Mouse (Mus musculus): Measurements from ENCODE around the gene Gm4779. TPM values are rescaled to one million over a fixed set of nuclear protein-coding genes. Genes with fewer than 3 reads are reported as not detected.

The Gm4779 gene
- total and polyA plus RNA-seq, 3 experiments = not detected

DNA sequence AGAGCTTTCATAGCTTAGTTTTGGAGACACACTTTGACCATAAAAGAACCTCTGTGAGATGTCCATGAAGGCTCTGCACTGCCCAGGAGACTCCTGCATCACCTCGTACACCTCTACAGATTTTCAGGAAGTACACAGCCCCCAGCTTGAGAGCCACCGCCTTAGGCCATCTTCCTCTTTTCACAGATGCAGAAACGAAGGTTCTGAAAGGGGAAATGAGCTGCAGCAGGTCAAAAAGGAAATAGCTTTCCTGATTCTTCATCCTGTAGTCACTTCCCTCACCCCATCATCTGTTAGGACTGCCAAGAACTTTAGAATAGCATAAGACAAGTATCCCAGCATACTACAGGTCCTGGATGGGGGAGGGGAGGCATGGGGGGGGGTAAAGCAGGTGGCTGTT is 23.9 kb downstream of the Gm4779 start:
- Histone ChIP-seq H3K27ac (ENCODE audit: control insufficient read depth, low read depth, low read length) (no peak overlapping the region), H3K4me1 (ENCODE audit: control insufficient read depth in 1 of 2, insufficient read depth in 2 of 2, low read length in 2 of 2) (no peaks in the 10 kb centered on the region)
- TF ChIP-seq CTCF (IDR thresholded peaks at IDR 0.05 in 2 of 3, conservative IDR thresholded peaks at IDR 0.05 in 1 of 3; ENCODE audit: control insufficient read depth in 1 of 3, insufficient read depth in 1 of 3, low read depth in 2 of 3, low read length in 3 of 3, poor library complexity in 1 of 3, severe bottlenecking in 1 of 3) = no peak
- TF ChIP-seq MXI1 (IDR thresholded peaks at IDR 0.05; ENCODE audit: low read depth, low read length) = no peak
- peak; percentile 8 to 46; a peak in 1 of 4 replicates for TF ChIP-seq EP300 (IDR thresholded peaks at IDR 0.05; ENCODE audit: low read depth in 1 of 2, low read length in 2 of 2)
- no peak for TF ChIP-seq MEF2A (IDR thresholded peaks at IDR 0.05; ENCODE audit: extremely low read depth, insufficient replicate concordance, low read depth, low read length, poor library complexity, severe bottlenecking)
- no peak for TF ChIP-seq TBP (IDR thresholded peaks at IDR 0.05; ENCODE audit: low read depth, low read length)
- TF ChIP-seq RCOR1 (IDR thresholded peaks at IDR 0.05; ENCODE audit: low read depth, low read length) = no peak

DNA sequence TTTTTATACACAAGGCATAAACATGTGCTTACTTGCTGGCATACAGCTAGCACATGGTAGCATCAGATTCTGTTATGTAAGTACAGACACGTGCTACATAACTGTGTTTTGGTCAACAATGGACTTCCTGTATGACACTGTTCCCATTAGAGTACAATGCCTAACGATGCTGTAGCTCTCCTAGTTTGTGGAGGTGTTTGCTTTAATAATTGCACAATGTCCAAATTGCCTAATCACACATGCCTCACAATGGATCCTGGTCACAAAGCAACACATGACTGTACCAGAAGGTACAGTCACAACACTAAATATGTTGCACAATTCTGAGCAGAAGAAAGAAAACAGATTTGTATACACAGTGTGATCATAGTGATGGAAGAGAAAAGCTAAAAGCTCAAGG is 24.7 kb downstream of the Gm4779 start:
- Histone ChIP-seq H3K36me3 (ENCODE audit: control insufficient read depth in 1 of 2, insufficient read depth in 2 of 2, low read length in 2 of 2) (no peaks in the 10 kb centered on the region), H3K27ac (ENCODE audit: control insufficient read depth, low read depth, low read length) (no peak overlapping the region), H3K27me3 (ENCODE audit: control insufficient read depth in 1 of 2, insufficient read depth in 2 of 2, low read length in 2 of 2) (peaks cover 3 to 4% of the 10 kb centered on the region in 2 experiments; a peak in 1 of 4 replicates), H3K4me3 (ENCODE audit: control insufficient read depth in 1 of 2, insufficient read depth in 1 of 2, low read depth in 2 of 2, low read length in 2 of 2) (no peak overlapping the region), H3K4me1 (ENCODE audit: control insufficient read depth in 1 of 2, insufficient read depth in 2 of 2, low read length in 2 of 2) (no peaks in the 10 kb centered on the region), H3K79me2 (ENCODE audit: control insufficient read depth, insufficient read depth, low read length, poor library complexity) (no peaks in the 10 kb centered on the region), H3K9ac (ENCODE audit: control insufficient read depth, low read depth, low read length, poor library complexity, severe bottlenecking) (no peak overlapping the region), H3K9me3 (replicated peaks; ENCODE audit: insufficient read depth, low read length) (no peaks in the 10 kb centered on the region)
- DNase-seq (ENCODE audit: low read depth, low spot score) = no peak
- TF ChIP-seq SIN3A (IDR thresholded peaks at IDR 0.05; ENCODE audit: low read length) = no peak
- no peak for TF ChIP-seq POLR2AphosphoS2 (IDR thresholded peaks at IDR 0.05; ENCODE audit: low read length)
- TF ChIP-seq MYB (IDR thresholded peaks at IDR 0.05; ENCODE audit: low read depth, low read length) = no peak
- TF ChIP-seq ZC3H11A (IDR thresholded peaks at IDR 0.05; ENCODE audit: low read depth, low read length) = no peak
- TF ChIP-seq NRF1 (IDR thresholded peaks at IDR 0.05; ENCODE audit: insufficient read depth, low read depth, low read length, poor library complexity, severe bottlenecking) = no peak
- no peak for TF ChIP-seq MAX (IDR thresholded peaks at IDR 0.05; ENCODE audit: low read length)

More for the DNA sequence above, 23.9 kb downstream of the Gm4779 start:
- Histone ChIP-seq H3K9me3 (replicated peaks; ENCODE audit: insufficient read depth, low read length) (no peaks in the 10 kb centered on the region), H3K27me3 (ENCODE audit: control insufficient read depth in 1 of 2, insufficient read depth in 2 of 2, low read length in 2 of 2) (peaks cover 2 to 4% of the 10 kb centered on the region in 2 experiments; a peak in 2 of 4 replicates), H3K9ac (ENCODE audit: control insufficient read depth, low read depth, low read length, poor library complexity, severe bottlenecking) (no peak overlapping the region), H3K36me3 (ENCODE audit: control insufficient read depth in 1 of 2, insufficient read depth in 2 of 2, low read length in 2 of 2) (no peaks in the 10 kb centered on the region), H3K79me2 (ENCODE audit: control insufficient read depth, insufficient read depth, low read length, poor library complexity) (no peaks in the 10 kb centered on the region), H3K4me3 (ENCODE audit: control insufficient read depth in 1 of 2, insufficient read depth in 1 of 2, low read depth in 2 of 2, low read length in 2 of 2) (no peak overlapping the region)
- DNase-seq (ENCODE audit: low read depth, low spot score) = peak; percentile 65

DNA sequence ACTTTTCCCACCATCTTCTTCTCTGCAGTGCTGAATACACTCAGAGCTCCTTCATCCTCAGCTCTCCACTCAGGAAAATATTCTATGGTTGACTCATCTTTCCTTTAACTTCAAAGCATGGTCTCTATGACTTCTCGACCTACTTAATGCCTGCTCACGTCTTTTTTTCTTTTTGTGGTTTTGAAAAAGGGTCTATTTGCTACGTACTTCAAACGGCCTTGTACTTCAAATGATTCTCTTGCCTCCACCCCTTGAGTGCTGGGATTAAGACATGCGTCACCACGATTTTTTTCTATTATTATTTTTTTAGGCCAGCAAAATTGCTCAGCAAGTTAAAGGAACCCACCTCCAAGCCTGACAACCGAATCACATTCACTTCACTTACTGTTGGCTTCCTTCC is 26.9 kb downstream of the Gm4779 start:
- Histone ChIP-seq H3K9ac (ENCODE audit: control insufficient read depth, low read depth, low read length, poor library complexity, severe bottlenecking) (no peak overlapping the region), H3K27me3 (ENCODE audit: control insufficient read depth in 1 of 2, insufficient read depth in 2 of 2, low read length in 2 of 2) (peaks cover 0 to 2% of the 10 kb centered on the region in 2 experiments; a peak in 1 of 4 replicates), H3K4me1 (ENCODE audit: control insufficient read depth in 1 of 2, insufficient read depth in 2 of 2, low read length in 2 of 2) (no peaks in the 10 kb centered on the region), H3K9me3 (replicated peaks; ENCODE audit: insufficient read depth, low read length) (no peaks in the 10 kb centered on the region), H3K27ac (ENCODE audit: control insufficient read depth, low read depth, low read length) (no peak overlapping the region), H3K79me2 (ENCODE audit: control insufficient read depth, insufficient read depth, low read length, poor library complexity) (no peaks in the 10 kb centered on the region), H3K4me3 (ENCODE audit: control insufficient read depth in 1 of 2, insufficient read depth in 1 of 2, low read depth in 2 of 2, low read length in 2 of 2) (no peak overlapping the region), H3K36me3 (ENCODE audit: control insufficient read depth in 1 of 2, insufficient read depth in 2 of 2, low read length in 2 of 2) (no peaks in the 10 kb centered on the region)
- TF ChIP-seq SIN3A (IDR thresholded peaks at IDR 0.05; ENCODE audit: low read length) (no peak), MEF2A (IDR thresholded peaks at IDR 0.05; ENCODE audit: extremely low read depth, insufficient replicate concordance, low read depth, low read length, poor library complexity, severe bottlenecking) (no peak), ETS1 (IDR thresholded peaks at IDR 0.05; ENCODE audit: low read depth, low read length) (no peak), UBTF (IDR thresholded peaks at IDR 0.05; ENCODE audit: borderline replicate concordance, insufficient read depth, low read depth, low read length) (no peak), RAD21 (IDR thresholded peaks at IDR 0.05; ENCODE audit: low read depth, low read length) (no peak), HCFC1 (IDR thresholded peaks at IDR 0.05; ENCODE audit: low read depth, low read length) (no peak)
- DNase-seq (ENCODE audit: low read depth, low spot score) = no peak
